Mouse (Mus musculus) hindbrain, embryonic 12.5 days (tissue): Measurements from ENCODE around the gene Ccr9. TPM values are rescaled to one million over a fixed set of nuclear protein-coding genes. Genes with fewer than 3 reads are reported as not detected.

ENCODE experiments used
- ATAC-seq: fragments of 200-750 bp; cut with Nextera tagmentation; 2 replicates; pipeline ENCODE4 v1.8.0; 2017; ENCODE audit warnings: moderate TSS enrichment; ENCODE audit not compliant: low FRiP score
- H3K27ac ChIP-seq: fragments of 300-500 bp; sonication (generic); 2 replicates; pipeline ENCODE4 v1.5.1; 2016; ENCODE audit warnings: mild to moderate bottlenecking
- H3K27me3 ChIP-seq: fragments of 300-500 bp; sonication (generic); 2 replicates; pipeline ENCODE4 v1.6.1; 2016; ENCODE audit warnings: mild to moderate bottlenecking
- H3K36me3 ChIP-seq: fragments of 300-500 bp; sonication (generic); 2 replicates; pipeline ENCODE4 v1.6.1; 2016; ENCODE audit warnings: mild to moderate bottlenecking
- H3K4me1 ChIP-seq: fragments of 300-500 bp; sonication (generic); 2 replicates; pipeline ENCODE4 v1.6.1; 2016
- H3K4me2 ChIP-seq: fragments of 300-500 bp; sonication (generic); replicated peaks from 2 replicates; pipeline ENCODE4 v1.6.1; 2016; ENCODE audit warnings: mild to moderate bottlenecking
- H3K4me3 ChIP-seq: fragments of 300-500 bp; sonication (generic); 2 replicates; pipeline ENCODE4 v1.5.1; 2016; ENCODE audit warnings: mild to moderate bottlenecking
- H3K9ac ChIP-seq: fragments of 300-500 bp; sonication (generic); 2 replicates; pipeline ENCODE4 v1.6.1; 2016; ENCODE audit warnings: mild to moderate bottlenecking, moderate library complexity
- H3K9me3 ChIP-seq: fragments of 300-500 bp; sonication (generic); replicated peaks from 2 replicates; pipeline ENCODE4 v1.6.1; 2016; ENCODE audit warnings: mild to moderate bottlenecking
- WGBS: fragments of 180-500 bp; shearing (Covaris S2); methylation state at CpG from one replicate; pipeline ENCODE4 v1.1.7; 2016; 5-methylcytosine and 5-hydroxymethylcytosine counted together
- polyA plus RNA-seq: library from polyadenylated mRNA; unstranded; fragments of >200 nt; fragmentation: Nextera tagmentation; extraction: Ambion mirVana; gene quantifications from 2 replicates; pipeline ENCODE4 v1.2.1, GENCODE M21; 2016

Ccr9 gene
- polyA plus RNA-seq, 1 experiment from 2014 or later: 0.25 TPM

- no peaks in the 10 kb centered on the region for H3K4me1 ChIP-seq
- WGBS: 94% methylated on average over 2 of the region's 2 CpGs
- no peak overlapping the region for H3K4me2 ChIP-seq
- no peak for ATAC-seq
- H3K36me3 ChIP-seq: peaks cover 35% of the 10 kb centered on the region
- no peaks in the 10 kb centered on the region for H3K9me3 ChIP-seq
- no peaks in the 10 kb centered on the region for H3K27me3 ChIP-seq
- H3K4me3 ChIP-seq: no peak overlapping the region
- no peak overlapping the region for H3K27ac ChIP-seq
- H3K9ac ChIP-seq: no peak overlapping the region
Observed at GRCm38 (mm10) chr9:123814326-123814725, 136.1 kb downstream of the Ccr9 start.

GRCm38 (mm10) chr9:123814821-123815220, 136.6 kb downstream of the Ccr9 start:
- H3K4me1 ChIP-seq: no peaks in the 10 kb centered on the region
- H3K27me3 ChIP-seq: no peaks in the 10 kb centered on the region
- H3K4me2 ChIP-seq: no peak overlapping the region
- H3K27ac ChIP-seq: no peak overlapping the region
- H3K9me3 ChIP-seq: no peaks in the 10 kb centered on the region
- H3K4me3 ChIP-seq: no peak overlapping the region
- 87% methylated on average over 4 of the region's 4 CpGs for WGBS
- no peak for ATAC-seq
- H3K9ac ChIP-seq: no peak overlapping the region
- H3K36me3 ChIP-seq: peaks cover 35% of the 10 kb centered on the region

GRCm38 (mm10) chr9:123815444-123815843, 137.2 kb downstream of the Ccr9 start:
- peaks cover 30% of the 10 kb centered on the region for H3K36me3 ChIP-seq

GRCm38 (mm10) chr9:123815996-123816395, 137.8 kb downstream of the Ccr9 start:
- H3K9me3 ChIP-seq: no peaks in the 10 kb centered on the region
- no peak overlapping the region for H3K27ac ChIP-seq
- H3K27me3 ChIP-seq: no peaks in the 10 kb centered on the region
- ATAC-seq: no peak
- no peak overlapping the region for H3K4me3 ChIP-seq
- H3K4me2 ChIP-seq: no peak overlapping the region
- H3K36me3 ChIP-seq: peaks cover 29% of the 10 kb centered on the region
- H3K4me1 ChIP-seq: no peaks in the 10 kb centered on the region
- 83% methylated on average over 1 of the region's 1 CpGs for WGBS
- H3K9ac ChIP-seq: no peak overlapping the region

More at GRCm38 (mm10) chr9:123815444-123815843, 137.2 kb downstream of the Ccr9 start:
- no peak overlapping the region for H3K27ac ChIP-seq
- 94% methylated on average over 3 of the region's 3 CpGs for WGBS
- H3K4me2 ChIP-seq: no peak overlapping the region
- H3K4me1 ChIP-seq: no peaks in the 10 kb centered on the region
- no peak overlapping the region for H3K9ac ChIP-seq
- no peak overlapping the region for H3K4me3 ChIP-seq
- H3K9me3 ChIP-seq: no peaks in the 10 kb centered on the region
- no peak for ATAC-seq
- H3K27me3 ChIP-seq: no peaks in the 10 kb centered on the region

- H3K36me3 ChIP-seq: peaks cover 51% of the 10 kb centered on the region
Observed at GRCm38 (mm10) chr9:123818601-123819000, 140.4 kb downstream of the Ccr9 start.

GRCm38 (mm10) chr9:123826631-123827030, 148.4 kb downstream of the Ccr9 start:
- no peak for ATAC-seq
- no peak overlapping the region for H3K9ac ChIP-seq
- no peak overlapping the region for H3K27ac ChIP-seq
- no peaks in the 10 kb centered on the region for H3K4me1 ChIP-seq
- no peak overlapping the region for H3K4me3 ChIP-seq
- peaks cover 61% of the 10 kb centered on the region for H3K36me3 ChIP-seq
- H3K9me3 ChIP-seq: no peaks in the 10 kb centered on the region
- WGBS: 89% methylated on average over 3 of the region's 3 CpGs
- no peaks in the 10 kb centered on the region for H3K27me3 ChIP-seq
- H3K4me2 ChIP-seq: no peak overlapping the region

More at GRCm38 (mm10) chr9:123818601-123819000, 140.4 kb downstream of the Ccr9 start:
- Histone ChIP-seq H3K27ac (no peak overlapping the region), H3K27me3 (no peaks in the 10 kb centered on the region), H3K9me3 (no peaks in the 10 kb centered on the region), H3K4me1 (no peaks in the 10 kb centered on the region), H3K4me3 (no peak overlapping the region), H3K9ac (no peak overlapping the region), H3K4me2 (no peak overlapping the region)
- WGBS: 73% methylated on average over 2 of the region's 2 CpGs
- ATAC-seq: no peak

- Histone ChIP-seq H3K4me1 (no peaks in the 10 kb centered on the region), H3K9me3 (no peaks in the 10 kb centered on the region), H3K4me3 (no peak overlapping the region), H3K9ac (no peak overlapping the region), H3K27ac (no peak overlapping the region), H3K36me3 (peaks cover 42% of the 10 kb centered on the region), H3K27me3 (no peaks in the 10 kb centered on the region), H3K4me2 (no peak overlapping the region)
- ATAC-seq: no peak
- 96% methylated on average over 4 of the region's 4 CpGs for whole genome bisulfite sequencing
Observed at GRCm38 (mm10) chr9:123828916-123829315, 150.7 kb downstream of the Ccr9 start.

Other genes starting within 250 kb of the Ccr9 start
- 39.2 and 41.3 TPM in 2 replicates for gene Limd1, start 199.7 kb upstream of the Ccr9 start, polyA plus RNA-seq
- gene Sacm1l, start 148.7 kb upstream of the Ccr9 start, polyA plus RNA-seq: 53.4 and 59.8 TPM in 2 replicates
- 0.27 and 0.38 TPM in 2 replicates for gene Slc6a20b, start 45.9 kb upstream of the Ccr9 start, polyA plus RNA-seq
- 1.5 and 1.6 TPM in 2 replicates for gene Slc6a20a, start 446 bp downstream of the Ccr9 start, polyA plus RNA-seq
- gene Lztfl1, start 39.3 kb downstream of the Ccr9 start, polyA plus RNA-seq: 53.2 and 57.4 TPM in 2 replicates
- gene Cxcr6, start 128.0 kb downstream of the Ccr9 start, polyA plus RNA-seq: 0.22 and 0.23 TPM in 2 replicates
- 11.3 and 12.2 TPM in 2 replicates for gene Fyco1, start 173.5 kb downstream of the Ccr9 start, polyA plus RNA-seq
- gene Xcr1, start 183.6 kb downstream of the Ccr9 start, polyA plus RNA-seq: 0.04 TPM in 1 of 2 replicates, not detected in the other